Mouse (Mus musculus) liver, embryonic 16.5 days (tissue): ENCODE results near the gene Dcpp3. TPM values are rescaled to one million over a fixed set of nuclear protein-coding genes. Genes with fewer than 3 reads are reported as not detected.
"Not testable (repeated sequence)": the region's sequence is repeated elsewhere in the genome, so short reads cannot be mapped to it uniquely, and the experiment has no call there.

Experiments
- ATAC-seq: fragments of 200-750 bp; cut with Nextera tagmentation; 2 replicates; pipeline ENCODE4 v1.8.0; 2017; ENCODE audit warnings: low read depth, mild to moderate bottlenecking, moderate number of reproducible peaks, moderate library complexity
- H3K27ac ChIP-seq: fragments of 300-500 bp; sonication (generic); 2 replicates; pipeline ENCODE4 v1.5.1; 2014; ENCODE audit warnings: mild to moderate bottlenecking, low read length
- H3K27me3 ChIP-seq: fragments of 300-500 bp; sonication (generic); 2 replicates; pipeline ENCODE4 v1.6.1; 2014; ENCODE audit warnings: low read depth, low read length, mixed read lengths; ENCODE audit not compliant: control insufficient read depth, insufficient read depth
- H3K36me3 ChIP-seq: fragments of 300-500 bp; sonication (generic); 2 replicates; pipeline ENCODE4 v1.6.1; 2014; ENCODE audit warnings: mild to moderate bottlenecking; ENCODE audit not compliant: control insufficient read depth, insufficient read depth
- H3K4me1 ChIP-seq: fragments of 300-500 bp; sonication (generic); 2 replicates; pipeline ENCODE4 v1.6.1; 2014; ENCODE audit warnings: low read depth, low read length, mixed read lengths; ENCODE audit not compliant: control insufficient read depth
- H3K4me2 ChIP-seq: fragments of 300-500 bp; sonication (generic); 2 replicates; pipeline ENCODE4 v1.6.1; 2014; ENCODE audit warnings: low read depth, low read length, mixed read lengths
- H3K4me3 ChIP-seq: fragments of 300-500 bp; sonication (generic); 2 replicates; pipeline ENCODE4 v1.5.1; 2014; ENCODE audit warnings: low read depth, mild to moderate bottlenecking, low read length
- H3K9ac ChIP-seq: fragments of 300-500 bp; sonication (generic); 2 replicates; pipeline ENCODE4 v1.6.1; 2014; ENCODE audit warnings: low read depth, low read length
- H3K9me3 ChIP-seq: fragments of 300-500 bp; sonication (generic); replicated peaks from 2 replicates; pipeline ENCODE4 v1.6.1; 2016; ENCODE audit warnings: low read length; ENCODE audit not compliant: control insufficient read depth
- WGBS: fragments of 180-500 bp; shearing (Covaris S2); extraction: QIAGEN DNeasy Blood & Tissue Kit; methylation state at CpG from one replicate; pipeline ENCODE4 v1.1.7; 2014; ENCODE audit not compliant: insufficient replicate concordance; 5-methylcytosine and 5-hydroxymethylcytosine counted together
- polyA plus RNA-seq: library from polyadenylated mRNA; unstranded; fragments of >200 nt; fragmentation: Nextera tagmentation; extraction: Ambion mirVana; gene quantifications from 2 replicates; pipeline ENCODE4 v1.2.1, GENCODE M21; 2015

Dcpp3 gene
- polyA plus RNA-seq: not detected in 2 replicates

DNA sequence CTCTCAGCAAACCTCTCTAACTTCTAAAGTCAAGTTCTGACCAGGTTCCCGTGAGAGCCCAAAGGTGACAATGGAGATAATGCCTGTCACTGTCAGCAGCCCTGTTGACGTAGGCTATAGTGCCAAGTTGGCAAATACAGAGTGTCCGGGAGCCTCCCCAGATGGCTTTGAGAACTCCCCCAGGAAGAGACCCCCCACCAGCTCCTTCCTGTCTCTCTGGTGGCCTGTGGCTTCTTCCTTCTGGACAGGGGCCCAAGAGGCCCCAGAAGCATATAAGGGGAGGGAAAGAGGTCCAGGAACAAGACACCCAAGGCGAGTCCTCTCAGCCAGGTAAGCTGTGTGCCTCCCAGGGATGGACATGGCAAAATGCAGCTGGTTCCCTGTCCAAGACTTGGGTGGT is at the start of gene Dcpp3:
Gene Dcpp3 (plus strand): TSS at position 301 of the 400 bp plus-strand sequence.
- WGBS: 24% methylated on average over 4 of the region's 4 CpGs
- not testable (repeated sequence) for H3K4me3 ChIP-seq, H3K4me1 ChIP-seq, H3K9me3 ChIP-seq, H3K27me3 ChIP-seq, H3K4me2 ChIP-seq, ATAC-seq, H3K36me3 ChIP-seq, H3K27ac ChIP-seq, H3K9ac ChIP-seq

- H3K4me1 ChIP-seq: no peaks in the 10 kb centered on the region
- no peaks in the 10 kb centered on the region for H3K9me3 ChIP-seq
- ATAC-seq: no peak
- no peak within 1 kb of the TSS for H3K27ac ChIP-seq
- H3K4me2 ChIP-seq: no peak within 1 kb of the TSS
- 76% methylated on average over 15 of the region's 15 CpGs for WGBS
- no peaks in the 10 kb centered on the region for H3K27me3 ChIP-seq
- H3K36me3 ChIP-seq: no peaks in the 10 kb centered on the region
- H3K4me3 ChIP-seq: no peak within 1 kb of the TSS
- H3K9ac ChIP-seq: no peak within 1 kb of the TSS
Measured at GRCm38 (mm10) chr17:23867756-23868155, 49.5 kb upstream of the Dcpp3 start, which contains the start of gene Prss21. Prss21 (plus strand) TSS chr17:23868056.

- Histone ChIP-seq H3K27ac (no peak overlapping the region), H3K9ac (no peak overlapping the region), H3K9me3 (no peaks in the 10 kb centered on the region), H3K4me1 (no peaks in the 10 kb centered on the region), H3K36me3 (no peaks in the 10 kb centered on the region), H3K4me2 (no peak overlapping the region), H3K27me3 (no peaks in the 10 kb centered on the region), H3K4me3 (no peak overlapping the region)
- 68% methylated on average over 11 of the region's 11 CpGs for WGBS
- no peak for ATAC-seq
Measured at GRCm38 (mm10) chr17:23868513-23868912, 48.7 kb upstream of the Dcpp3 start.

- Histone ChIP-seq H3K27me3 (no peaks in the 10 kb centered on the region), H3K4me2 (no peak overlapping the region), H3K4me1 (no peaks in the 10 kb centered on the region), H3K9ac (no peak overlapping the region), H3K9me3 (no peaks in the 10 kb centered on the region), H3K36me3 (no peaks in the 10 kb centered on the region), H3K4me3 (no peak overlapping the region), H3K27ac (no peak overlapping the region)
- 29% methylated on average over 8 of the region's 8 CpGs for WGBS
- ATAC-seq: no peak
Measured at GRCm38 (mm10) chr17:23873884-23874856, 43.1 kb upstream of the Dcpp3 start.

DNA sequence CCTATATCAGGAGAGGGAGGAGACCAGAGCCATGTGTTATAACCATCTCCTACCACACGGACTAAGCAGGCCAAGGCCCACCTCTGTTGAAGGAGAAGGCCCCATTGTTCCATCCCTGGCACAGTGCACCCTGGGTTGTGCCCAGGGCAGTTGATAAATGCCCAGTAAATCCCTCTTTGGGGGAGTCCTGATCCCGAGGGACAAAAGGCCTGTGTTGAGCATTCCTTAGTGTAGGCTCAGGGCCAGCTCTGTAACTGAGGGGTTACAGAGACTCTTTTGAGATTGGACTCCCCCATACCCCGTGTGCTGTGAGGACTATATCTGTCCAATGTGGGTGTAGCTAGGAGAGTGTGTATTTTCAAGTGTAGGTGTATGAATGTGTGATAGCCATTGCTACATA is 40.5 kb upstream of the Dcpp3 start:
- Histone ChIP-seq H3K4me1 (no peaks in the 10 kb centered on the region), H3K27ac (no peak overlapping the region), H3K27me3 (no peaks in the 10 kb centered on the region), H3K36me3 (no peaks in the 10 kb centered on the region), H3K4me2 (no peak overlapping the region), H3K9me3 (no peaks in the 10 kb centered on the region), H3K9ac (no peak overlapping the region), H3K4me3 (no peak overlapping the region)
- ATAC-seq: no peak
- WGBS: 37% methylated on average over 3 of the region's 3 CpGs

DNA sequence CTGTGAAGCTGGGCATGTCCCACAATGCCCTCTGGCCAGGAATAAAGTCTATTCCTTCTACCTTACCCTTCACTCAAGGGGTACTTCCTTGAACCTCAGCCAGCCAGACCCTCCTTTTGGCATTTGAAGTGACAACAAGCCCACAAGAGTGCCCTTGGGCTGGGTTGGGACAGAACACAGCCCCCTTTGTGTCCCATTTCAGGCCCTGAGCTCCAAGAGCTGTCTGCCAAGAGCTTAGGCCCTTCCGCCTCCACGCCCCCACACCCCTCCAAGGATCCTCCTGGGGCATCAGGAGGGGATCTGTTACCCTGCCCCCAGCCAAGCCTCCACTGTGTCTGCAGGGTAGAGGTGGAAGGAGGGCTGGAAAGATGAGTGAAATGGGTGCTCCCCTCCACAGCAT is 40.1 kb upstream of the Dcpp3 start:
- Histone ChIP-seq H3K27me3 (no peaks in the 10 kb centered on the region), H3K4me3 (no peak overlapping the region), H3K36me3 (no peaks in the 10 kb centered on the region), H3K4me2 (no peak overlapping the region), H3K9me3 (no peaks in the 10 kb centered on the region), H3K4me1 (no peaks in the 10 kb centered on the region), H3K27ac (no peak overlapping the region), H3K9ac (no peak overlapping the region)
- no peak for ATAC-seq
- 76% methylated on average over 2 of the region's 2 CpGs for WGBS

GRCm38 (mm10) chr17:23880576-23880975 is 36.7 kb upstream of the Dcpp3 start, which contains the start of the genes Dcpp1 and Dcpp2:
Dcpp1 (plus strand) TSS chr17:23880876.
Dcpp2 (plus strand) TSS chr17:23880880.
- not testable (repeated sequence) for H3K4me2 ChIP-seq, ATAC-seq, H3K36me3 ChIP-seq, H3K27ac ChIP-seq, H3K4me1 ChIP-seq, H3K9me3 ChIP-seq, H3K27me3 ChIP-seq, H3K9ac ChIP-seq, H3K4me3 ChIP-seq
- WGBS: 46% methylated on average over 4 of the region's 4 CpGs

- Histone ChIP-seq H3K4me1 (no peaks in the 10 kb centered on the region; the same call in none of the 2 replicates), H3K9me3 (no peaks in the 10 kb centered on the region), H3K4me3 (peak overlapping the region; percentile 63), H3K27me3 (no peaks in the 10 kb centered on the region), H3K36me3 (no peaks in the 10 kb centered on the region), H3K4me2 (peak overlapping the region; percentile 81), H3K9ac (peak overlapping the region; percentile 61), H3K27ac (peak overlapping the region; percentile 80)
- WGBS: under 1% methylated on average over 29 of the region's 29 CpGs
- peak; percentile 97 for ATAC-seq
Measured at GRCm38 (mm10) chr17:23924531-23925007, 7.3 kb downstream of the Dcpp3 start.

GRCm38 (mm10) chr17:23925090-23925493 is 7.8 kb downstream of the Dcpp3 start:
- peak overlapping the region; percentile 69 for H3K27ac ChIP-seq
- peak overlapping the region; percentile 63 for H3K4me3 ChIP-seq
- peak; percentile 59 for ATAC-seq
- H3K36me3 ChIP-seq: no peaks in the 10 kb centered on the region
- no peaks in the 10 kb centered on the region for H3K27me3 ChIP-seq
- peak overlapping the region; percentile 81 for H3K4me2 ChIP-seq
- no peaks in the 10 kb centered on the region; the same call in none of the 2 replicates for H3K4me1 ChIP-seq
- peak overlapping the region; percentile 48 for H3K9ac ChIP-seq
- H3K9me3 ChIP-seq: no peaks in the 10 kb centered on the region
- WGBS: under 1% methylated on average over 14 of the region's 14 CpGs
